Mouse (Mus musculus) macrophage (primary cell): ENCODE results near the gene Dnah7a. TPM values are rescaled to one million over a fixed set of nuclear protein-coding genes. Genes with fewer than 3 reads are reported as not detected.
"Not testable (repeated sequence)": the region's sequence is repeated elsewhere in the genome, so short reads cannot be mapped to it uniquely, and the experiment has no call there.

Experiments
- H3K27ac ChIP-seq: fragments of 350-480 bp; formaldehyde crosslinking; 2 replicates; pipeline ENCODE4 v1.9.0; 2021
- H3K36me3 ChIP-seq: fragments of 350-480 bp; formaldehyde crosslinking; 2 replicates; pipeline ENCODE4 v1.9.0; 2021; ENCODE audit errors: inconsistent target
- H3K4me3 ChIP-seq: fragments of 350-480 bp; formaldehyde crosslinking; 2 replicates; pipeline ENCODE4 v1.9.0; 2021; ENCODE audit errors: inconsistent target
- H3K79me2 ChIP-seq: fragments of 350-480 bp; formaldehyde crosslinking; 2 replicates; pipeline ENCODE4 v1.9.0; 2021; ENCODE audit errors: inconsistent target
- WGBS: methylation state at CpG from one replicate; pipeline ENCODE4 v1.1.7; 2026; ENCODE audit warnings: inconsistent platforms; ENCODE audit not compliant: missing documents; 5-methylcytosine and 5-hydroxymethylcytosine counted together
- polyA plus RNA-seq: library from polyadenylated mRNA; stranded (reverse); fragments of 250-400 nt; gene quantifications from 3 replicates; pipeline ENCODE4 v1.2.4, GENCODE M21; 2018; ENCODE audit warnings: inconsistent platforms

The Dnah7a gene
- polyA plus RNA-seq, 1 experiment from 2014 or later = not detected

GRCm38 (mm10) chr1:53547018-53547417 is 159.6 kb downstream of the Dnah7a start:
- not testable (repeated sequence) for H3K36me3 ChIP-seq, H3K79me2 ChIP-seq, H3K4me3 ChIP-seq, H3K27ac ChIP-seq
- WGBS = 91% methylated on average over 10 of the region's 10 CpGs

GRCm38 (mm10) chr1:53538356-53538755 is 168.2 kb downstream of the Dnah7a start:
- not testable (repeated sequence) for H3K79me2 ChIP-seq, H3K27ac ChIP-seq, H3K36me3 ChIP-seq, H3K4me3 ChIP-seq
- 63% methylated on average over 1 of the region's 2 CpGs for WGBS

- H3K36me3 ChIP-seq, H3K79me2 ChIP-seq, H3K4me3 ChIP-seq, H3K27ac ChIP-seq: not testable (repeated sequence)
- WGBS = no CpG with 5 or more reads among the region's 1 CpGs
Measured at GRCm38 (mm10) chr1:53534826-53535225, 171.8 kb downstream of the Dnah7a start.

GRCm38 (mm10) chr1:53526021-53526420 is 180.6 kb downstream of the Dnah7a start:
- not testable (repeated sequence) for H3K79me2 ChIP-seq, H3K27ac ChIP-seq, H3K4me3 ChIP-seq, H3K36me3 ChIP-seq
- WGBS = 74% methylated on average over 2 of the region's 2 CpGs

GRCm38 (mm10) chr1:53473699-53474098 is 232.9 kb downstream of the Dnah7a start:
- H3K4me3 ChIP-seq = no peak overlapping the region
- H3K36me3 ChIP-seq = no peaks in the 10 kb centered on the region
- H3K79me2 ChIP-seq = no peaks in the 10 kb centered on the region
- 82% methylated on average over 4 of the region's 4 CpGs for WGBS
- H3K27ac ChIP-seq = no peak overlapping the region

- WGBS = 100% methylated on average over 1 of the region's 1 CpGs
- H3K79me2 ChIP-seq, H3K36me3 ChIP-seq: not testable (repeated sequence)
Measured at GRCm38 (mm10) chr1:53472084-53472483, 234.5 kb downstream of the Dnah7a start.

GRCm38 (mm10) chr1:53467325-53467670 is 239.3 kb downstream of the Dnah7a start:
- Histone ChIP-seq H3K27ac (no peak overlapping the region), H3K79me2 (no peaks in the 10 kb centered on the region), H3K36me3 (no peaks in the 10 kb centered on the region), H3K4me3 (no peak overlapping the region)
- 88% methylated on average over 2 of the region's 2 CpGs for WGBS

More at GRCm38 (mm10) chr1:53472084-53472483, 234.5 kb downstream of the Dnah7a start:
- H3K27ac ChIP-seq, H3K4me3 ChIP-seq: not testable (repeated sequence)

GRCm38 (mm10) chr1:53466524-53467324 is 239.9 kb downstream of the Dnah7a start:
- WGBS = 72% methylated on average over 3 of the region's 4 CpGs
- not testable (repeated sequence) for H3K79me2 ChIP-seq, H3K27ac ChIP-seq, H3K36me3 ChIP-seq, H3K4me3 ChIP-seq

- no CpG with 5 or more reads among the region's 3 CpGs for WGBS
- H3K36me3 ChIP-seq, H3K79me2 ChIP-seq, H3K4me3 ChIP-seq, H3K27ac ChIP-seq: not testable (repeated sequence)
Measured at GRCm38 (mm10) chr1:53439173-53439572, 267.4 kb downstream of the Dnah7a start.

- H3K27ac ChIP-seq, H3K4me3 ChIP-seq, H3K79me2 ChIP-seq, H3K36me3 ChIP-seq: not testable (repeated sequence)
- 94% methylated on average over 2 of the region's 2 CpGs for WGBS
Measured at GRCm38 (mm10) chr1:53432433-53432832, 274.2 kb downstream of the Dnah7a start.

- Histone ChIP-seq H3K27ac (no peak overlapping the region), H3K36me3 (no peaks in the 10 kb centered on the region), H3K79me2 (no peaks in the 10 kb centered on the region), H3K4me3 (no peak overlapping the region)
- 65% methylated on average over 3 of the region's 3 CpGs for WGBS
Measured at GRCm38 (mm10) chr1:53405803-53406325, 300.7 kb downstream of the Dnah7a start.

- 60% methylated on average over 20 of the region's 21 CpGs for WGBS
- H3K36me3 ChIP-seq, H3K27ac ChIP-seq, H3K4me3 ChIP-seq, H3K79me2 ChIP-seq: not testable (repeated sequence)
Measured at GRCm38 (mm10) chr1:53393936-53394760, 312.4 kb downstream of the Dnah7a start.

GRCm38 (mm10) chr1:53388762-53389161 is 317.8 kb downstream of the Dnah7a start:
- Histone ChIP-seq H3K36me3 (no peaks in the 10 kb centered on the region), H3K4me3 (no peak overlapping the region), H3K27ac (no peak overlapping the region), H3K79me2 (no peaks in the 10 kb centered on the region)
- 97% methylated on average over 13 of the region's 14 CpGs for WGBS

- 96% methylated on average over 6 of the region's 6 CpGs for WGBS
- H3K79me2 ChIP-seq = no peaks in the 10 kb centered on the region
- H3K4me3 ChIP-seq = no peak overlapping the region
- no peaks in the 10 kb centered on the region for H3K36me3 ChIP-seq
- H3K27ac ChIP-seq = no peak overlapping the region
Measured at GRCm38 (mm10) chr1:53384085-53384688, 322.4 kb downstream of the Dnah7a start.

- WGBS = 64% methylated on average over 3 of the region's 3 CpGs
- Histone ChIP-seq H3K36me3 (no peaks in the 10 kb centered on the region), H3K4me3 (no peak overlapping the region), H3K27ac (no peak overlapping the region), H3K79me2 (no peaks in the 10 kb centered on the region)
Measured at GRCm38 (mm10) chr1:53377731-53378130, 328.9 kb downstream of the Dnah7a start.
